Mouse (Mus musculus) MEL (cell line): ENCODE data around the gene Fancc.

Experiments used
- ELF1 ChIP-seq: IDR thresholded peaks from 2 replicates; pipeline ENCODE4 v1.6.1; 2014; ENCODE audit warnings: low read depth, mild to moderate bottlenecking, inconsistent platforms, low read length, improper control_type of control experiment, moderate library complexity
- EP300 ChIP-seq, 2 experiments: IDR thresholded peaks; 2 replicates each; pipeline ENCODE4 v1.6.1; 2011; ENCODE audit warnings: improper control_type of control experiment in 2 of 2, low read length in 2 of 2, low read depth in 1 of 2, mild to moderate bottlenecking in 1 of 2
- JUND ChIP-seq: IDR thresholded peaks from 2 replicates; pipeline ENCODE4 v1.6.1; 2011; ENCODE audit warnings: low read depth, mild to moderate bottlenecking, improper control_type of control experiment, low read length

- TF ChIP-seq ELF1 (no peak), JUND (no peak), EP300 (IDR thresholded peaks at IDR 0.05; ENCODE audit: low read depth in 1 of 2, low read length in 2 of 2) (no peak)
These were observed 28.6 kb upstream of the Fancc start for GRCm38 (mm10) chr13:63525571-63526197.
